Mouse (Mus musculus): Measurements from ENCODE around the gene Acot4. TPM values are rescaled to one million over a fixed set of nuclear protein-coding genes. Genes with fewer than 3 reads are reported as not detected.
"Not testable (repeated sequence)": the region's sequence is repeated elsewhere in the genome, so short reads cannot be mapped to it uniquely, and the experiment has no call there.

The Acot4 gene
- polyA plus RNA-seq, 1 experiment from 2014 or later: 0.12 TPM

DNA sequence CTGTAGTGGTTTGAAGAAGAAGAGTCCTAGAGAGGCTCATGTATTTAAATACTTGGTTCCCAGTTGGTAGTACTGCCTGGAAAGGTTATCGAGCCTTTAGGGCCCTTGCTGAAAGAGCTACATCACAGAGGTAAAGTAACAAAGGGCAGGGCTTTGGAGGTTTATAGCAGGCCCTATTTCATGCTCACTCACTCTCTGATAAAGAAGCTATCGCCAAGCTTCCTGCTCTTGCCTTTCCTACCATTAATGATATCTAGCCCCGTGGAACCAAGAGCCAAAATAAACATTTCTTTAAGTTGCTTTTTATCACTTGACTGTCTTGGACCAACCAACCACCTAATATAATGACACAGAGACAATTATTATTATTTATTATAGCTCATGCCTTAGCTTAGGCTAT, 37.8 kb upstream of the Acot4 start:
- DNase-seq (ENCODE audit: low spot score) (no peak), ATAC-seq (peak; percentile 16; the same call in 1 of the 2 replicates)
- Histone ChIP-seq H3K27me3 (replicated peaks; ENCODE audit: insufficient read depth, low read length) (no peaks in the 10 kb centered on the region), H3K36me3 (ENCODE audit: insufficient read depth, low read length) (no peaks in the 10 kb centered on the region), H3K4me2 (replicated peaks; ENCODE audit: low read depth, low read length) (no peak overlapping the region), H3K4me1 (ENCODE audit: insufficient read depth, low read depth, low read length) (no peaks in the 10 kb centered on the region), H3K9me3 (ENCODE audit: low read length) (no peaks in the 10 kb centered on the region), H3K9ac (replicated peaks; ENCODE audit: low read depth) (no peak overlapping the region), H3K4me3 (ENCODE audit: low read depth, low read length) (no peak overlapping the region), H3K27ac (ENCODE audit: low read length) (no peak overlapping the region)
- 28% methylated on average over 3 of the region's 3 CpGs for WGBS
- TF ChIP-seq CTCF (IDR thresholded peaks at IDR 0.05) (no peak), EP300 (IDR thresholded peaks at IDR 0.05) (no peak)

DNA sequence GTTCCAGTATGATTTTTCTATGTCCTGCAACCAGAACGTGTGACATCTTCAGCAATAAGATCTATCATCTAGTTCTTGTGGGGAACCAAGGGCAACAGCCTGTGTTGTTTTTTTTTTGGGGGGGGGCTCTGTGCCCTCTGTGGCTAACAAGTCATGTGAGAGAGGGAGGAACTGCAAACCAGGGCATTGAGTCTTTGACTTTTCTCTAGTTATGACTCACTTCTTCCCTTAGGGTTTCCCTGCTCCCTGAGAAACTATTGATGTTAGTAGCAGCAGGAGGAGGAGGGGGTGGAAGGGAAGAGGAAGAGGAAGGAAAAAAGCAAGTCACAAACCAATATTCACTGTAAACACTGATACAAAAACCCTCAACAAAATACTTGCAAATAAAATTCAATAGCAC, 34.3 kb upstream of the Acot4 start:
- no peak for TF ChIP-seq CTCF (IDR thresholded peaks at IDR 0.05)
- TF ChIP-seq EP300 (IDR thresholded peaks at IDR 0.05): no peak
- Histone ChIP-seq H3K9me3 (ENCODE audit: low read length) (no peaks in the 10 kb centered on the region), H3K4me2 (replicated peaks; ENCODE audit: low read depth, low read length) (no peak overlapping the region), H3K27ac (ENCODE audit: low read length) (no peak overlapping the region), H3K4me3 (ENCODE audit: low read depth, low read length) (no peak overlapping the region), H3K36me3 (ENCODE audit: insufficient read depth, low read length) (no peaks in the 10 kb centered on the region), H3K4me1 (ENCODE audit: insufficient read depth, low read depth, low read length) (no peaks in the 10 kb centered on the region; the same call in 1 of the 2 replicates), H3K27me3 (replicated peaks; ENCODE audit: insufficient read depth, low read length) (no peaks in the 10 kb centered on the region), H3K9ac (replicated peaks; ENCODE audit: low read depth) (no peak overlapping the region)
- ATAC-seq (no peak), DNase-seq (ENCODE audit: low spot score) (no peak)
- 84% methylated on average over 1 of the region's 1 CpGs for WGBS

DNA sequence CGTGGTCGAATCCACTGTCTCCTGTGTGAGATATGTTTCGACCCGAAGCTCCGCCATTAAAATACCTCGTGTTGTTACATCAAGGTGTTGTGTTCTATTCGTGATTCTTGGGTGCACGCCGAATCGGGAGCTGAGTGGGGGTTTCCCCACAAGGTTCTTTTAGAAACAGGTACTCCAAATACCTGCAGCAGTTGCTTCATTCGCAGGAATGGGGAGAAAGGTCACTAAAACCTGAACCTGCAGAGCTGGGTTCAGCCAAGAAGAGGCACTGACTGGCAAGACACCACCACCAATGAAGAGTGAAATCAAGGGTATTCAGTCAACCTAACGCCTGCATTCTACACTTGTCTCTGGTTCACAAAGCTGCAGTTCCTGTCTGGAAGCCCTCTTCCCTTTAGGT, 29.9 kb upstream of the Acot4 start:
- H3K4me3 ChIP-seq (ENCODE audit: low read depth, low read length): no peak overlapping the region
- WGBS: 63% methylated on average over 11 of the region's 12 CpGs
- peak overlapping the region; percentile 55 for H3K4me2 ChIP-seq (replicated peaks; ENCODE audit: low read depth, low read length)
- no peak for TF ChIP-seq CTCF (IDR thresholded peaks at IDR 0.05)
- peak; percentile 78 for TF ChIP-seq EP300 (IDR thresholded peaks at IDR 0.05)
- no peak for ATAC-seq
- peaks cover 5% of the 10 kb centered on the region; the same call in 1 of the 2 replicates for H3K4me1 ChIP-seq (ENCODE audit: insufficient read depth, low read depth, low read length)
- peak overlapping the region; percentile 80 for H3K27ac ChIP-seq (ENCODE audit: low read length)
- no peaks in the 10 kb centered on the region for H3K36me3 ChIP-seq (ENCODE audit: insufficient read depth, low read length)
- H3K9ac ChIP-seq (replicated peaks; ENCODE audit: low read depth): no peak overlapping the region
- peak; percentile 67 for DNase-seq (ENCODE audit: low spot score)
- H3K27me3 ChIP-seq (replicated peaks; ENCODE audit: insufficient read depth, low read length): no peaks in the 10 kb centered on the region
- no peaks in the 10 kb centered on the region for H3K9me3 ChIP-seq (ENCODE audit: low read length)

DNA sequence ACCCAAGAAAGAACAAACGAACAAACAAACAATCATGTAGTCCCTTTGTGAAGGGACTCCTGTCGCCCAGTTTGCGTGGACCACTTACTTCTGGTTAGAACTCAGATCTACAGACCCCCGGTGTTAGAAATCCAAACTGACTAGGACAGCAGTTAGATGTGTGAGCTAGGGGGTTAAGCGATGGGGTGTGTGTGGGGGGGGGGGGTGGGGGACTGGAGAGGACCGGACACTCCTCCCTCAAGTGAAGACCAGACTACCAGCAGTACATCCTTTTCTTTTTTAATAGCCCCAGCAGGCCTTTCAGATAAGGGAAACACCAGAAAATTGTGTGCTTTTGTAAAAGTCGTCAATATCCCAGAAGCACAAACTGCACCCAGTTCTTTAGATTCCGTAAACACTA, 29.4 kb upstream of the Acot4 start:
- Histone ChIP-seq H3K27me3 (replicated peaks; ENCODE audit: insufficient read depth, low read length) (no peaks in the 10 kb centered on the region), H3K4me1 (ENCODE audit: insufficient read depth, low read depth, low read length) (peaks cover 5% of the 10 kb centered on the region; the same call in 1 of the 2 replicates), H3K9me3 (ENCODE audit: low read length) (no peaks in the 10 kb centered on the region), H3K4me3 (ENCODE audit: low read depth, low read length) (peak overlapping the region; percentile 41; the same call in 1 of the 2 replicates), H3K36me3 (ENCODE audit: insufficient read depth, low read length) (no peaks in the 10 kb centered on the region), H3K27ac (ENCODE audit: low read length) (peak overlapping the region; percentile 80), H3K4me2 (replicated peaks; ENCODE audit: low read depth, low read length) (peak overlapping the region; percentile 55), H3K9ac (replicated peaks; ENCODE audit: low read depth) (peak overlapping the region; percentile 32; the same call in 1 of the 2 replicates)
- ATAC-seq (no peak), DNase-seq (ENCODE audit: low spot score) (no peak)
- TF ChIP-seq EP300 (IDR thresholded peaks at IDR 0.05) (no peak), CTCF (IDR thresholded peaks at IDR 0.05) (no peak)
- 37% methylated on average over 8 of the region's 8 CpGs for WGBS

DNA sequence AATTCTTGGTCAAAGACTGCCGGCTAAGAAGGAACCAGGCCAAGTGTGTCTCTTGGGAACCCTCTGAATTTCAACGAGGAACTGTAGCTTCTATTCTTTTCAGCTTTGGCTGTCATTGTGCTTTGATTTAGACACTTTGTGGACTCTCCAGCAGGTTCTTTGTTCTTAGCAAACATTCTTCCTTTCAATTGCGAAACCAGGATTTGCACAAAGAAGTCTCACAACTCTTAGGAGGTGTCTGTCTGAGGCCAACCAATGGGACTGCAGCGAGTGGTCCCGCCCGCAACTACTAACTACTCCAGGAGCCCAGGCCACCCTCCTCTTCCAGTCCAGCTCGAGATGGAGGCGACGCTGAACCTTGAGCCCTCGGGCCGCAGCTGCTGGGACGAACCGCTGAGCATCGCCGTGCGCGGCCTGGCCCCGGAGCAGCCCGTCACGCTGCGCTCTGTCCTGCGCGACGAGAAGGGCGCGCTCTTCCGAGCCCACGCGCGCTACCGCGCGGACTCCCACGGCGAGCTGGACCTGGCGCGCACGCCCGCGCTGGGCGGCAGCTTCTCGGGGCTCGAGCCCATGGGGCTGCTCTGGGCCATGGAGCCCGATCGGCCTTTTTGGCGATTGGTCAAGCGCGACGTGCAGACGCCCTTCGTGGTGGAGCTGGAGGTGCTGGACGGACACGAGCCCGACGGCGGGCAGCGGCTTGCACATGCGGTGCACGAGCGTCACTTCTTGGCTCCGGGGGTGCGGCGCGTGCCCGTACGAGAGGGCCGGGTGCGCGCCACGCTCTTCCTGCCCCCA, 28.8 kb upstream of the Acot4 start, which contains the start of gene Acot1:
Gene Acot1 (plus strand): TSS at position 320 of the 795 bp plus-strand sequence.
- H3K4me3 ChIP-seq (ENCODE audit: low read depth, low read length): peak within 1 kb of the TSS; percentile 41
- H3K4me1 ChIP-seq (ENCODE audit: insufficient read depth, low read depth, low read length); H3K36me3 ChIP-seq (ENCODE audit: insufficient read depth, low read length); H3K9me3 ChIP-seq (ENCODE audit: low read length); H3K27me3 ChIP-seq (replicated peaks; ENCODE audit: insufficient read depth, low read length): not testable (repeated sequence)
- DNase-seq (ENCODE audit: low spot score): peak; percentile 97
- 3% methylated on average over 42 of the region's 70 CpGs for WGBS
- peak within 1 kb of the TSS; percentile 80 for H3K27ac ChIP-seq (ENCODE audit: low read length)
- peak within 1 kb of the TSS; percentile 48 for H3K9ac ChIP-seq (replicated peaks; ENCODE audit: low read depth)
- ATAC-seq: peak; percentile 98
- peak; percentile 90 for TF ChIP-seq EP300 (IDR thresholded peaks at IDR 0.05)
- peak within 1 kb of the TSS; percentile 55 for H3K4me2 ChIP-seq (replicated peaks; ENCODE audit: low read depth, low read length)

DNA sequence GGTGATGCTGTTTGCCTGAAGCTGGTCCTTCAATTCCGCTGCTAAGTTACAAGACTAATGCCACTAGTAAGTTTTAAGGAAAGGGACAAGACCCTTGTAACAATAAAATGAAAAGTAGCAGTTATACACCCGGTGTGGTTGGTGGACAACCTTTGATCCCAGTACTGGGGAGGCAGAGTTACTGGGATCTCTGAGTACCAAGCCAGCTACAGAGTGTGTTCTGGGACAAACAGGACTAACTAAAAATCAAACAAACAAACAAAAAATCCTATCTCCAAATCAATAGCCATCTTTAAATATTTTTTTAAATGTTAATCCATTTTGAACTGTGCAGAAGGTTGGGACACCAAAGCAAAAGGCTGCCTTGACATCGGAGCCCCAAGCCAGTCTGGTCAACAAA, 28.0 kb upstream of the Acot4 start:
- TF ChIP-seq CTCF (IDR thresholded peaks at IDR 0.05) (no peak), EP300 (IDR thresholded peaks at IDR 0.05) (no peak)
- Histone ChIP-seq H3K9ac (replicated peaks; ENCODE audit: low read depth) (peak overlapping the region; percentile 48; the same call in 1 of the 2 replicates), H3K4me2 (replicated peaks; ENCODE audit: low read depth, low read length) (peak overlapping the region; percentile 55), H3K27me3 (replicated peaks; ENCODE audit: insufficient read depth, low read length) (no peaks in the 10 kb centered on the region), H3K4me1 (ENCODE audit: insufficient read depth, low read depth, low read length) (peaks cover 5% of the 10 kb centered on the region; the same call in 1 of the 2 replicates), H3K36me3 (ENCODE audit: insufficient read depth, low read length) (no peaks in the 10 kb centered on the region), H3K4me3 (ENCODE audit: low read depth, low read length) (peak overlapping the region; percentile 41), H3K27ac (ENCODE audit: low read length) (no peak overlapping the region), H3K9me3 (ENCODE audit: low read length) (no peaks in the 10 kb centered on the region)
- DNase-seq (ENCODE audit: low spot score) (no peak), ATAC-seq (no peak)
- WGBS: 52% methylated on average over 3 of the region's 3 CpGs
